Mouse (Mus musculus): ENCODE measurements around the gene Ptgdr2.

- TF ChIP-seq POLR2A (IDR thresholded peaks at IDR 0.05; ENCODE audit: control insufficient read depth, extremely low read depth, insufficient read depth, low read length, poor library complexity) = no peak
- no peak for TF ChIP-seq CTCF (IDR thresholded peaks at IDR 0.05; ENCODE audit: borderline replicate concordance, control insufficient read depth, extremely low read depth, insufficient read depth, low read length, poor library complexity)
Measured at GRCm38 (mm10) chr19:10984551-10984950, 47.6 kb downstream of the Ptgdr2 start.
